Mouse (Mus musculus) mouse embryonic stem cell (cell line): Measurements from ENCODE around the gene A530084C06Rik.

Source experiments
- in situ Hi-C, 2 experiments: fragments of 300-500 bp; cut with MboI; formaldehyde crosslinking; loops; 1 replicate in 1 of 2; 3 replicates in 1 of 2; pipeline ENCODE4 v1.14.3; 2019 to 2020; ENCODE audit warnings: low sequenced_read_pairs in 2 of 2, low pct_unique_long_range_greater_than_20kb in 1 of 2, mixed read lengths in 1 of 2; ENCODE audit not compliant: unreplicated experiment in 1 of 2

The A530084C06Rik gene

GRCm38 (mm10) chr13:31558521-31559418 is at the start of gene A530084C06Rik:
Gene A530084C06Rik, minus strand, starts transcription at chr13:31559333.
- in situ Hi-C loops, result loop anchor here in 1 of 2 experiments (10.0 kb wide), 1 partner anchor 66 kb away; the partner anchor contains the start of gene Foxf2

DNA sequence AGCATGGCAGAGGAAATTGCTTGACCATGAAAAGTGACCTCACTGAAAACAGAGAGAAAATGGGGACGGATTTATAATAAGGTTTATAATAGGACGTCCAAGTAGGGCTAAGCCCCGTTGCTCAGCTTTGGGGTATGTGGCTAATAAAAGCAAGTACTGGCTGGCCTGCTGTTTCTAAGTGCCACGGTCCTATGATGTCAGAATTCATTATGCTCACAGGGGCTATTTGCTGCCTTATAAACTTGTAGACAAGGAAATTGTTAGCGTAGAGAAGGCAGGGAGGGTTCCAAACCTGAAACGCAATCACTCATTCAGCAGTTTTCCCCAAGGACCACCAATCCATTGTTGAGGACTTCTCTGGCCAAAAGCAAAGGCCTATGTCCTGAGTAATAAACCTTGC is 44.8 kb upstream of the A530084C06Rik start:
- in situ Hi-C loops, result loop anchor here (25.0 kb wide), 2 partner anchors 517 to 717 kb away; no protein-coding TSS in a partner anchor

- in situ Hi-C loops, result no loop called here
Measured at GRCm38 (mm10) chr13:31599576-31599975, 40.4 kb upstream of the A530084C06Rik start.

GRCm38 (mm10) chr13:31587341-31587740 is 28.2 kb upstream of the A530084C06Rik start:
- in situ Hi-C loops, result no loop called here

- in situ Hi-C loops, result no loop called here
Measured at GRCm38 (mm10) chr13:31579866-31580265, 20.7 kb upstream of the A530084C06Rik start.

DNA sequence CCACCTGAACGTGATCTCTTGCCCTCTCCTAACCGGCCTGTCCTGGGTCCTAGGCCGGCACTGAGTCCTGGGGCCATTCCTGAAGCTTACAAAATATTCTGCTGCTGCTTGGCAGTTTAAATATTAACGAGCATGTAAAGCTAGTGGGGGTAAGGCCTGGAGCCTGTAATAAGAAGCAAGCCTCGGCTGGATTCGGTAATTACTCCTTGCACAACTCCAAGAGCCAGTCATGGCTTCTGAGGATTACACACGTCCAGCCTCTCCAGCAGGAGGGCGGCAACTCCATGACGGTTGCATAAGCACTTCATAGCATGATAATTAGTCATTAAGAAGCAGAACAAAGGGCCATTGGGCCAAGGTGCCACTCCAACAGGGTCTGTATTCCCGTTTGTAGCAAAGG is 19.3 kb upstream of the A530084C06Rik start:
- in situ Hi-C loops, result no loop called here

GRCm38 (mm10) chr13:31577576-31577975 is 18.4 kb upstream of the A530084C06Rik start:
- in situ Hi-C loops, result no loop called here

DNA sequence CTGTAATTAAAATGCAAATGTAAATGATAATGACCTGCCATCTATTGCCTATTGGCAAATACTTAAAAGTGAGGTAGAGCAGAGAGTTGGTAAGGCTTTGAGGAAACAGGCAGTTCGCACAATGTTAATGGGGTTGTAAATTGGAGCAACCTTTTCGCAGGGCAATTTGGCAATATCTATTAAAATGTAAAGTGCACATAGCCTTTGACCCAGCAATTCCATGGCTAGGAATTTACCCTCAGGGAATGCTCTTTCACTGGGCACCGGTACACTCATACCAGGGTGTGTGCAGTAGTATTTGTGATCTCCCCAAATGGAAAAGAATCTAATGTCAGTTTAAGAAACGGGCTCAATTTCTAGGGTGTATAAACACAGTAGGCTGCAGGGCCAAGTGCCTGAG is 17.6 kb upstream of the A530084C06Rik start:
- in situ Hi-C loops, result no loop called here

DNA sequence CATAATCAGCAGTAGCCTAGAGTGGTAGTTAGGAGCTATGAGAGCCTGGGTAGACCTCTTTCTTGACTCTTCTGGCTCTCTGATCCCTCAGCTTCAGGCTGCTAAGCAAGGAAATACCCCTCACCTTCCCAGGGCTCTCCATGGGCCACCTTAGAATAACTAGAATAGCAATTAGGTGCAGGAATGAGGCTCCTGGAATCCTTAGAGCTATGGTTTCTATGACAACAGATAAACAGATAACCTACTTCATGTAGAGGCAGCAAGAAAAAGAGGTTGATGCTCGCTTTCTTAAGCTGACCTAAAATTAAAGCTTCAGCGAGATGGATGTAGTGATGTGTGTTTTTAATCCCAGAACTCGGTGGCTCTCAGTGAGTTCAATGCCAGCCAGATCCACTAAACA is 15.5 kb upstream of the A530084C06Rik start:
- in situ Hi-C loops, result no loop called here

- in situ Hi-C loops, result no loop called here
Measured at GRCm38 (mm10) chr13:31572806-31573508, 13.8 kb upstream of the A530084C06Rik start.

DNA sequence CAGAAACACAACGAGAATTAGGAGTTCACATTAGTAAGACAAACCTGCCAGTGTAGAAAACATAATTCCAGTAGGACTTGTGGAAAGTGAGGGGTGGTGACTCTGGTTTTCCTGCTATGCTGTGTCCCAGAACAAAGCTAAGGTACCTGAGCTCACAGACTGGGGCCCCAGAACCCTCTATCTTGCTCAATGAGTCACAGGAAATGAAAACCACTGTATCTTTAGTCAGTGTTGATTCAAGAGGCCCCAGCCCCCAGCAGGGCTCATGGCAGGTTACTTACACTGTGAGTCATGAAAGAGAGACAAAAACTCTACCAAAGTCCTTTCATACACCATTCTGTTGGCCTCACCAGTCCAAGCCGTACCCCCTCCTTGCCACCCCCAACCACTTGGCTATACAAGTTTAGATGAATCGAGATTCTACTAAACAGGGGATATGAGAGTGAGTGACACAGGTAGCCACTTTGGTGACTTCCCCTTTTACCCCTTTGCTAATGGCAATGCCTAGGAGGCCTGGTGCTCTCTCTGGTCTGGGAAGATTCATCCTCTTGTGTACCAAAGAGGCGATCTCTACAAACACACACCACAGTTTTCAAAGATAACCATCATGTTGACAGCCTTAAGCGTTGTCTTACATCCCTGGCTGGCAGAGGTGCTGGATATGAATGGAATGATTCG is 8.6 kb upstream of the A530084C06Rik start:
- in situ Hi-C loops, result no loop called here

DNA sequence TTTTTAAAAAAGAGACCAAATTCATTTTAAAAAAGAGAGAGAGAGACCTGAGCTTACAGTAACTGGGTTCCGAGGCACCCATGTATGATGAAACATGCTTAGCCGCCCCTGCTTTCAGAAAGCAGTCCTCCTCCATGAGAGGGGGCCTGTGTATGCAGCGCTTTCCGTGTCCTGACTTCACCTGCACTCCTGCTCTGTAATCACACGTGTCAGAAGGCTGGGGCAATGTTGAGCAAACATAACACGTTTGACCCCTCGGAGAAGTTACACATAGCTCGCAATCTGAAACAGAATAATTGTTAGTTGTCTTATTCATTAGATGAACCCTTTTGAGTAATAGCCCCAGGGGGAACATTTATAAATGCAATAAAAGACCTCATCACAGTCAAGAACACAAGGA is 8.0 kb upstream of the A530084C06Rik start:
- in situ Hi-C loops, result no loop called here

GRCm38 (mm10) chr13:31564394-31564793 is 5.3 kb upstream of the A530084C06Rik start:
- in situ Hi-C loops, result no loop called here

DNA sequence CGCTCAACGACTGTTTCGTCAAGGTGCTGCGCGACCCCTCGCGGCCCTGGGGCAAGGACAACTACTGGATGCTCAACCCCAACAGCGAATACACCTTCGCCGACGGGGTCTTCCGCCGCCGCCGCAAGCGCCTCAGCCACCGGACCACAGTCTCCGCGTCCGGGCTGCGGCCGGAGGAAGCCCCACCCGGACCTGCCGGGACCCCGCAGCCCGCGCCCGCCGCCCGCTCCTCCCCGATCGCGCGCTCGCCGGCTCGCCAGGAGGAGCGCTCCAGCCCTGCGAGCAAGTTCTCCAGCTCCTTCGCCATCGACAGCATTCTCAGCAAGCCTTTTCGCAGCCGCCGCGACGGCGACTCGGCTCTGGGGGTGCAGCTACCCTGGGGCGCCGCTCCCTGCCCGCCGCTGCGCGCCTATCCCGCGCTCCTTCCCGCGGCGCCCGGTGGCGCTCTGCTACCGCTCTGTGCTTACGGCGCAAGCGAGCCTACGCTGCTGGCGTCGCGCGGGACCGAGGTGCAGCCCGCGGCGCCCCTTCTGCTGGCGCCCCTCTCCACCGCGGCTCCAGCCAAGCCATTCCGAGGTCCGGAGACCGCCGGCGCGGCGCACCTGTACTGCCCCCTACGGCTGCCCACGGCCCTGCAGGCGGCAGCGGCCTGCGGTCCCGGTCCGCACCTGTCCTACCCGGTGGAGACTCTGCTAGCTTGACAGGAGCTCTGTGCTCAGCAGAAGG is 449 bp upstream of the A530084C06Rik start:
- in situ Hi-C loops, result loop anchor here in 1 of 2 experiments (10.0 kb wide), 1 partner anchor 65 kb away; the partner anchor contains the start of gene Foxf2

- in situ Hi-C loops, result loop anchor here in 1 of 2 experiments (10.0 kb wide), 1 partner anchor 67 kb away; the partner anchor contains the start of gene Foxf2
Measured at GRCm38 (mm10) chr13:31557768-31558520, 1.2 kb downstream of the A530084C06Rik start.

- in situ Hi-C loops, result loop anchor here in 1 of 2 experiments (10.0 kb wide), 1 partner anchor 68 kb away; the partner anchor contains the start of gene Foxf2
Measured at GRCm38 (mm10) chr13:31556964-31557767, 2.0 kb downstream of the A530084C06Rik start.

- in situ Hi-C loops, result loop anchor here in 1 of 2 experiments (10.0 kb wide), 1 partner anchor 69 kb away; the partner anchor contains the start of gene Foxf2
Measured at GRCm38 (mm10) chr13:31555834-31556233, 3.3 kb downstream of the A530084C06Rik start, which contains the start of gene Foxq1. Gene Foxq1, plus strand, starts transcription at chr13:31556134.
